Mouse (Mus musculus): ENCODE measurements around the gene Inafm2.

The Inafm2 gene

DNA sequence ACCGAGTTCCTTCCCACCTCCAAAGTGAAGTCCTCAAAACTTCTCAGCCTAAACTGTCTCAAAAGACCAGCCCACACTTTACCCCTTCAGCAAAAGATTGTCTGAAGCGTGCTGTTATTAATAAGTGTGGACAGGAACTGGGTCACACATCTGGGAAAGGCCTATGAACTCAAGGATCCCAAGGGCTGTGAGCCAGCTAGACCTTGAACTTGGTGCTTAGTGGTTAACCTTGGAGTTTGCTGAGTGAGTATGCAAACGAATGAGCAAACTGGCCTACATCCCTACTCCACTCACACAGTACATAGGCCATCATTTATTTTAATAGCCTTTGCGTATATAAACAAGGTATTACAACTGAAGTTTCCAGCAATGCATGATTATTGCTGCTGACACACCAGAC lies 20.0 kb upstream of the Inafm2 start:
- no peak for DNase-seq (ENCODE audit: low spot score in 2 of 2)

DNA sequence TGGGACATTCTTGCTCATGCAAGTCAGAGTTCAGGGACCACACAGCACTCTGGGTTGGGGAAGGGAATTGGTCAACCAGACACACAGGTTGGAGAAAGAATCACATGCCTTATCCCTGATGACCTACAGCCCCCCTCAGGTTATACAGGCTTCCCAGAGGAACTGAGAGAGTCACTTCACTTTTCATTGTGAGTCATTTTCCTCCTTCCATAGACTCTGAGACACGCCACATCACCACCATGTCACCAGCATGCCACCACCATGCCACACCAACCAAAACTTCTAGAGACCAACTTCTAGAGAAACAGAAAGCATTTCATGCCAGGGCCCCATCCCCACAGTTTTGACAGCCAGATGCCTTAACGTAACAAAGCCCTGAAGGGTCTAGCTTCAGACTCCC lies 18.7 kb upstream of the Inafm2 start:
- DNase-seq (ENCODE audit: low spot score in 2 of 2): no peak

GRCm38 (mm10) chr2:118727911-118728310 lies 17.6 kb upstream of the Inafm2 start:
- no peak for DNase-seq (ENCODE audit: low spot score in 2 of 2)

DNA sequence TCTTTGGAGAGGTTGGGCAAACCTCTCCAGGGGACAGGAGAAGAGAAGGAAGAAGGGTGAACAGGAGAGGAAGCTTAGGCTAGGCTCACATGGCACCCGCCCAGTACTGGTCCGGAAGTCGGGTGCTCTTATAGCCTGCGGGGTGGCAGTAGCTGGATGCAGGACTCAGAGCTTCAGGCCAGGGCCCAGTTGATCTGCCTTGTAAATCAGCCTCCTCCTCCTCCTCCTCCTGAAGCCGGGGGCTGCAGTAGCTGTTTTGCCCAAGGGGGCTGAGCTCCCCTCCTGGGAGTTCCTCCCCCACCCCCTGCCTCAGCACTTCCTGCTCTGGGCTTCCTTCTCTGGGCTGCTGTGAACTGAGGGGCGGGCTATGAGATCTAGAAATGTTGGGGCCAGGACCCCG lies 17.2 kb upstream of the Inafm2 start, which contains the start of gene Plcb2:
Gene Plcb2, minus strand, starts transcription at position 102 of the 400 bp plus-strand sequence.
- no peak for DNase-seq (ENCODE audit: low spot score in 2 of 2)

GRCm38 (mm10) chr2:118729194-118729593 lies 16.4 kb upstream of the Inafm2 start:
- DNase-seq (ENCODE audit: low spot score in 2 of 2): no peak

DNA sequence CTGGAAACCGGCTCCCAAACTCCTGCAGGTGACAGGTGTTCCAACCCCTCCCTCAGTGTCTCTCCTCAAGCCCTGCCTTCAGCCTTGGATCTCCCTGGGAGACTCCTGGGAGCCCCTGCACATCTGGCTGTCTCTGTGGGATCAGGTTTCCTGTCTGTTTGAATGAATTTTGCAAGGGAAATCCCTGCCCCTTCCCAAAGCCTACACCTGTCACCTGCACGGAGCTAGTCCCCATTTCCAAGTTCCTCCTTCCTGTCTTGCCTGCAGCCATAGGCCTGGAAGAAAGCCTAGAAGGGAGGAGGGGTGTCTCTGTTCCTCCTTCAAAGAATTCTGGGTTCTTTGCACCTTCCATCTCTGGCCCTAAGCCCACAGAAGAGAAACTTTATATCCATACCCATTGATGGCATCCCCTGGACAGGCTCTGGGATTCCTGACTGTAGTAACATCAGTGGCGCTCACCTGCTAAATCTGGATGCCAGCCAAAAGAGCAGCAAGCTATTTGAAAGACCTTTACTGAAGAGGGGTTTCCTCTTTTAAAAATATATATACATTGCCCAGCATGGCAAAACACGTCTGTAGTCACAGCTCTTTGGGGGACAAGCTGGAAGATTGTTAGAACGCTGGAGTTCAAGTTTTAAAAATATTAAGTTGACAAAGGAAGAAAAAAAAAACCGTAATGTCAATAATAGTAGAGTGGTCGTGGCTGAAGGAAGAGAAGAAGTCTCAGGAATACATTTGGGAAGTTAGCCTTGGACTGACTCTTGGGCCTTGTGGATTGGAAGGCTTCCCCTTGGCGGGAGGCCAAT lies 15.5 kb upstream of the Inafm2 start:
- DNase-seq (ENCODE audit: low spot score in 2 of 2): no peak

DNA sequence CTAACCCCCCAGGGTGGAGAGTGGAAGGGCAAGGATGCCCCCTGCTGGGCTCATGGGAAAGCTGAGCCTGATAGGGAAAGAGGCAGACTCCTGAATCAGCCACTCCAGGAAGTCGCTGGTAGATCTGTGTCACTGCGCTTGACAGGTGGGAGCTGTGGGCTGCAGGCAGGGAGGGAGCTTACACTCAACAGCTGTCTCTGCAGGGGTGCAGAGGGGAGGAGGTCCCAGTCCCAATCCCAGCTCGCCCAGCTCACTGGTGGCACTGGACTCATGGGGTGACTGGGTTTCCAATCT lies 15.0 kb upstream of the Inafm2 start:
- DNase-seq (ENCODE audit: low spot score in 2 of 2): peak; percentile 66 to 73

- DNase-seq (ENCODE audit: low spot score in 2 of 2): no peak
Measured at GRCm38 (mm10) chr2:118731981-118732380, 13.6 kb upstream of the Inafm2 start.

GRCm38 (mm10) chr2:118733341-118733740 lies 12.2 kb upstream of the Inafm2 start:
- no peak for DNase-seq (ENCODE audit: low spot score in 2 of 2)

GRCm38 (mm10) chr2:118740341-118740740 lies 5.2 kb upstream of the Inafm2 start:
- DNase-seq (ENCODE audit: low spot score in 2 of 2): no peak

DNA sequence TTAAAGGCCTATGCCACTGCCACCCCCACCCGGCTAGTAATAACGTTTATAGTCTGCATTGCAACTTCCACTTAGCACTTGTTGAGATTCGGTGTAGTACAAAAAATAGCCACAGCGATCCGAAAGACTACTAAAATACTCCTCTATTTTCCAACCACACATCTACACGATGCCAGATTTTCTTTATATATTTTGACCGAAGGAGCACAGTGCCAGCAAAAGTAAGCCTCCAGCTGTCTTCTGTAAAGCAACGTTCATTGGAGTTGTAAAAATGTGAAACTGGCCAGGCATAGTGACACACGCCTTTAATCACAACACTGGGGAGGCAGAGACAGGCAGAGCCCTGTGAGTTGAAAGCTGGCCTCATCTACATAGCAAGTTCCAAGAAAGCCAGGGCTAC lies 4.4 kb upstream of the Inafm2 start:
- no peak for DNase-seq (ENCODE audit: low spot score in 2 of 2)

GRCm38 (mm10) chr2:118743261-118743943 lies 2.2 kb upstream of the Inafm2 start:
- no peak for DNase-seq (ENCODE audit: low spot score in 2 of 2)

DNA sequence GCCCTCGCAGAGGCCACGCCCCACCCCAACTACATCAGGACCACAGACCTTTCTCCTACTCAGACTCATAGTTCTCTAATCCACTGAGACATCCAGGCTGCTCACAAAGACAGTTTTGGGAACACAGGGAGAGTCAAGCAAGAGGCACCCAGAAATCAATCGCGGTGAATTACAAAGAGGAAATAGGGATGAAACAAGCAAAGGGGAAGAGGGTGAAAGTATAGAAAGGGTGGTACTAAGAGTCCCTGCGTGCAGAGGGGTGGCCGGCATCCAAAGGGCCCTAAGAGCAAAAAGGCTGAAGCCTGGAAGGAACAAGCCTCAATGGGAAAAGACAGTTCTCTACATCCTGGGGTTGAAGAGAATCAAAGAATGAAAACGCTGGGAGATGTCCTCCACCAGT lies 937 bp upstream of the Inafm2 start:
- DNase-seq (ENCODE audit: low spot score in 2 of 2): no peak

DNA sequence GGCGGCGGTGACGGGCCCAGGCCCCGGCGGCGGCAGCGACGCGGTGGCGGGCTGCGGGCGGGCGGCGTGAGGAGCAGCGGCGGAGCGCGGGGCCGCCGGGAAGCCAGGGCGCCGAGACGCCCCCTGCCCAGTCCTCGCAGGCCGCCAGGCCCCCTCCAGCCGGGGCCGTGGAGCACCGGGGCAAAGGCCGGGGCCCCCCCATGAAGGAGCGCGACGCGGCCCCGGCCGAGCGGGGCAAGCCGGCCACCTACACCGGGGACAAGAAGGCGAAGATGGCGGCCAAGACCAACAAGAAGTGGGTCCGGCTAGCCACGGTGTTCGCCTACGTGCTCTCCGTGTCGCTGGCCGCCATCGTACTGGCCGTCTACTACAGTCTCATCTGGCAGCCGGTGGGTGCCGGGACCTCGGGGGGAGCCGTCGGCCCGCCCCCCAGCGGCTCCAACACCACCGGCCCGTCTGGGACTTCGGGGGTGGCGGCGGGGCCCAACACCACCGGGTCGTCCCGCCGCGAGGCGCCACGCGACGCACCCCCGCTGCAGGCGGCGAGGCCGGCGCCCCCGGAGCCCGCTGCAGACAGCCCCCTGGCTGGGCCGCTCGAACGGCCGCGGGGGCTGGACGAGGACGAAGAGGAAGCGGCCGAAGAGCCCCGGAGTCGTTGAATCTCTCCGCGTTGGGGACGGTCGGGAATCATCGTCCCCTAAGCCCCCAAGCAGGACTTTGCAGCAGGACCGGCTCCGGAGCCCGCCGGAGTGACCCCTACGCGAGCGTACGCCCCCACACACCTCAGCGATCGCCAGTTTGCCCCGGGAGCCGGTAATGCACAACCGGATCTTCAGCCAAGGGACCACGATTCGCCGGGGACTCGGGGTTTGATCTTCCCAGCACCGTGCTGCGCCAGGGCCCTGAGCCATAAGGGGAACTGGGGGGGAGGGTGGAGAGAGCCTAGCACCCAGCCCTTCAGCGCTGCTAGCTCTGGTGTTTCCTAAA lies 650 bp downstream of the Inafm2 start:
- no peak for DNase-seq (ENCODE audit: low spot score in 2 of 2)

DNA sequence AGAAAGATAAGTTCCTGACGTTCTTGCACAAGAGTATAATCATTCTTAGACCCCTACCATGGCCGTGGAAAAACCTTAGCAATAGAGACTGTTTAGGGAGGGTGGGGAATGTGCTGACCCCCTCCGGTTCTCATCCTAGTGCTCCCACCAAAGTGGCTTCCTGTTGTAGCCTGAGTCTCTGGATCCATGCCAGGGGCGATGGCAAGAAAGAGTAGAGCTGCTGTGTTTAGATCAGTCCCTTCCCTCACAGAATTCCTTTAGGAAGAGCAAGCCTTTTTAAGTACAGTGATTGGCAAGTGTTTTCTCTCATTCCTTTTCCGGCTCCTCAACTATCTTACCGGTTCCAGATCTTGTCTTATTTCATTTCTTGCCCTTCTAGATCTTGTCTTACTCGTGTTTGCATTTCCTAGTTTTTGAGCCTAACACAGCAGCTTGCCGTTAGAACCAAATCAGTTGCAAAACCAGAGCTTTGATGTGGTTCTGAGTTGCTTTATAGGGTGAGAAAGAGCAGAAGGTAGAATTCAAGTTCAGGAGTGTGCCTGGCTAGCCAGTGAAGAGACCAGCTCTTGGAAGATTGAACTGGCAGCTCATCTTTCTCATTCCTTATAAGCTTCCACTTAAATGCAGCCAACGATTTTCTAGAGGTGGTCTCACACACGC lies 1.9 kb downstream of the Inafm2 start:
- no peak for DNase-seq (ENCODE audit: low spot score in 2 of 2)

GRCm38 (mm10) chr2:118749341-118749884 lies 3.9 kb downstream of the Inafm2 start:
- no peak for DNase-seq (ENCODE audit: low spot score in 2 of 2)

GRCm38 (mm10) chr2:118750476-118750875 lies 4.9 kb downstream of the Inafm2 start:
- DNase-seq (ENCODE audit: low spot score in 2 of 2): no peak

DNA sequence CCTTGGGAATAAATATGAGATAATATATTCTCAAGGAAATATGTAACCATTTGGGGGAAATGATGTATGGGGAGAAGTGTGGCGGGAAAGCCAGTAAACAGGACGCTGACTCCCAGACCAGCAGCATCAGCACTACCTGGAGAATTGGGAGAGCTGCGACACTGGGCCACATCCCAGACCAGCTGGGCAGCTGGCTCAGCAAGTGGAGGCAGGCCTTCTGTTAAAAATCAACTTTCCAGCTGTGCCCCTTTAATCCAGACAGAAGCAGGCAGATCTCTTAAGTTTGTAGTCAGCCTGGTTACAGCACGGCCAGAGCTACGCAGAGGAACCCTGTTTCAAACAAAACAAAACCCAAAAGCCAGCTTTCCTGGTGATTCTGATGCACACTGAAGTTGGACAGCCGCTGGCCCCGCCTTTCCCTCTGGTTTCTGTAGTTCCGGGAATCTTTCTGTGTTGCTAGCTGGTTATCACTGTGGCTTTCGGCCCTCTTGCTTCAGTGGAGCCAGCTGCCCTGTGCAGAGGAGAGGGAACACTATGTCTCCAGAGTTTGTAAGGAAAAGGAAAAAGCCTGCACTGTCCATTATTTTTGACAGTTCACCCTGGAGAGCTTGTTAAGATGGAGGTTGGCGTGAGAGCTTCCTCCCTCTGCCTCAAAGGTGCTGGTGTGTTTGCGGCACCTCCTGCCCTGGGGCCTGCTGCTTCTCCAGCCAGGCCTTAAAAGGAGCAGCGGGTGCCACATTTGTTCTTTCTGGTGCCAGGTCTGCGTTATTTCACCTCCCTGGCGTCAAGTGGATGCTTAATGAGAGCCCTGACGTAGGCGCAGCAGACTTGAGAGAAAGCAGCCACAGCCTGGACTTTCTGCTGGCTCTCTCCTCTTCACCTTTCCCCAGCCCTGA lies 6.6 kb downstream of the Inafm2 start:
- DNase-seq (ENCODE audit: low spot score in 2 of 2): no peak

DNA sequence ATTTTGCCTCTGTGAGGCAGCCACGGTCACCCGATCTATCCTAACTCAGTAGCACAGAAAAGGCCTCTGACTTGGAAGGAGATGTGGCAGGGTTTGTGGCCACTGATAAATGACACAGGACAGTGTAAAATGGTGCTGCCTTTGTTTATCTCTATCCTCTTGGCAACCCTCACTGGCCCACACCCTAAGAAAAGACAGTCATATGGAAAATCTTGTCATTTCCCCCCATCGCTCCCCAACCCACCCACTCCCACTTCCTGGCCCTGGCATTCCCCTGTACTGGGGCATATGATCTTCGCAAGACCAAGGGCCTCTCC lies 7.2 kb downstream of the Inafm2 start:
- DNase-seq (ENCODE audit: low spot score in 2 of 2): no peak

DNA sequence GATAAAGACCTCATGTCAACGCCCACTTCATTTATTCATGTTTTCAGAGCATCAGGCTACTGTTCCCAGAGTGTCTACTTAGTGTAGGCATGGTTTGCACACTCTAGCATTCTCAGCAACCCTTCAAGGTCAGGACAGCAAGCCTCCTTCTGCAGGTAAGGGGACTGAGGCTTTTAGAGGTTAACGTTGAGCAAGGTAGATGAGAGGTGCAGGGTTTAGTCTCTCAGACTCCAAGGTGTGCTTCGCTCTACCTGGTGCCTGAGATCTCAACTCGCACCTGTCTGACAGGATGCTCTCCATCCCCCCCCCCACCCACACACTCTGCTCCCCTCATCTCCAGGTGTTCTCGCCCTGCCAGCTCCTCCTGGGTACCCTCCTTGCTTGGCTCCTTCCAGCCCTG lies 8.6 kb downstream of the Inafm2 start:
- DNase-seq (ENCODE audit: low spot score in 2 of 2): no peak

DNA sequence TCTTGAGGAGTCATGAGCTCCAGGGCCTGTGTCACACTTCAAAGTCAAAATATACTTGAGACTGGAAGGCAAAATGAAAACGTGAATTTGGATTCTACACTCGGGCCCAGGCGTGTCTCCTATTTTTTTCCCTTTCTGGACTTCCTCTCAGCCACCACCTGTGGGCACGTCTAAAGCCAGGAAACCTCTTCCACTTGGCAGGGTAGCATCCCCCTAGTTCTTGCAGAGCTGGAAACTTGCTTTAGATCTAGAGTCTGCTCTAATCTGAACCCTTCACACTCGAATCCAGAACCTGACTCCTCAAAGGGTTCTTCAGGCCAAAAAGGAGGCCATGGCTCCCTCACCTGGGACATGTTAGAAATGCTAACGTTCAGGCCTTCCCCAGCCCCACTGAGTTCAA lies 9.8 kb downstream of the Inafm2 start:
- DNase-seq (ENCODE audit: low spot score in 2 of 2): no peak
